Mouse (Mus musculus) hindbrain, embryonic 13.5 days (tissue): ENCODE data around the gene Gmds. TPM values are rescaled to one million over a fixed set of nuclear protein-coding genes. Genes with fewer than 3 reads are reported as not detected.

Experiments used
- ATAC-seq: fragments of 200-750 bp; cut with Nextera tagmentation; 2 replicates; pipeline ENCODE4 v1.8.0; 2017; ENCODE audit warnings: moderate TSS enrichment; ENCODE audit not compliant: low FRiP score
- H3K27ac ChIP-seq: fragments of 300-500 bp; sonication (generic); 2 replicates; pipeline ENCODE4 v1.5.1; 2015; ENCODE audit warnings: inconsistent platforms, mild to moderate bottlenecking, moderate library complexity
- H3K27me3 ChIP-seq: fragments of 300-500 bp; sonication (generic); 2 replicates; pipeline ENCODE4 v1.6.1; 2015; ENCODE audit warnings: mild to moderate bottlenecking, inconsistent platforms
- H3K36me3 ChIP-seq: fragments of 300-500 bp; sonication (generic); 2 replicates; pipeline ENCODE4 v1.6.1; 2015; ENCODE audit warnings: mild to moderate bottlenecking, inconsistent platforms
- H3K4me1 ChIP-seq: fragments of 300-500 bp; sonication (generic); replicated peaks from 2 replicates; pipeline ENCODE4 v1.6.1; 2015; ENCODE audit warnings: inconsistent platforms
- H3K4me2 ChIP-seq: fragments of 300-500 bp; sonication (generic); 2 replicates; pipeline ENCODE4 v1.6.1; 2015; ENCODE audit warnings: inconsistent platforms, mild to moderate bottlenecking, moderate library complexity
- H3K4me3 ChIP-seq: fragments of 300-500 bp; sonication (generic); 2 replicates; pipeline ENCODE4 v1.5.1; 2015; ENCODE audit warnings: mild to moderate bottlenecking, inconsistent platforms
- H3K9ac ChIP-seq: fragments of 300-500 bp; sonication (generic); 2 replicates; pipeline ENCODE4 v1.6.1; 2015; ENCODE audit warnings: mild to moderate bottlenecking, inconsistent platforms
- H3K9me3 ChIP-seq: fragments of 300-500 bp; sonication (generic); 2 replicates; pipeline ENCODE4 v1.6.1; 2016; ENCODE audit warnings: inconsistent platforms
- WGBS: fragments of 180-500 bp; shearing (Covaris S2); methylation state at CpG from one replicate; pipeline ENCODE4 v1.1.7; 2015; 5-methylcytosine and 5-hydroxymethylcytosine counted together
- polyA plus RNA-seq: library from polyadenylated mRNA; unstranded; fragments of >200 nt; fragmentation: Nextera tagmentation; extraction: Ambion mirVana; gene quantifications from 2 replicates; pipeline ENCODE4 v1.2.1, GENCODE M21; 2015

Gmds gene
- polyA plus RNA-seq, 1 experiment from 2014 or later, result 34.3 TPM

DNA sequence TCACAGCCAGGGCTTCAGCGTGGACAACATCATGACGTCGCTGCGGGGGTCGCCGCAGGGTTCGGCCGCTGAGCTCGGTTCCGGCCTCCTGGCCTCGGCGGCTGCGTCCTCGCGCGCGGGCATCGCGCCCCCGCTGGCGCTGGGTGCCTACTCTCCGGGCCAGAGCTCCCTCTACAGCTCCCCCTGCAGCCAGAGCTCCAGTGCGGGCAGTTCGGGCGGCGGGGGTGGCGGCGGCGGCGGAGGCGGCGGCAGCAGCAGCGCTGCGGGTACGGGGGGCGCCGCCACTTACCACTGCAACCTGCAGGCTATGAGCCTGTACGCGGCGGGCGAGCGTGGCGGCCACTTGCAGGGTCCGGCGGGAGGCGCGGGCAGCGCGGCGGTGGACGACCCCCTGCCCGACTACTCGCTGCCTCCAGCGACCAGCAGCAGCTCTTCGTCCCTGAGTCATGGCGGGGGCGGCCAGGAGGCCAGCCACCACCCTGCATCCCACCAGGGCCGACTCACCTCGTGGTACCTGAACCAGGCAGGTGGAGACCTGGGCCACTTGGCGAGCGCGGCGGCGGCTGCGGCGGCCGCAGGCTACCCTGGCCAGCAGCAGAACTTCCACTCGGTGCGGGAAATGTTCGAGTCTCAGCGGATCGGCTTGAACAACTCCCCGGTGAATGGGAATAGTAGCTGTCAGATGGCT, 530.3 kb downstream of the Gmds start:
- H3K4me1 ChIP-seq, result peaks cover 42% of the 10 kb centered on the region
- H3K9me3 ChIP-seq, result no peaks in the 10 kb centered on the region
- peaks cover 95% of the 10 kb centered on the region for H3K27me3 ChIP-seq
- peak overlapping the region; percentile 67 for H3K4me2 ChIP-seq
- under 1% methylated on average over 57 of the region's 73 CpGs for WGBS
- no peak for ATAC-seq
- H3K27ac ChIP-seq, result peak overlapping the region; percentile 83
- H3K9ac ChIP-seq, result peak overlapping the region; percentile 70
- H3K4me3 ChIP-seq, result peak overlapping the region; percentile 46
- no peaks in the 10 kb centered on the region for H3K36me3 ChIP-seq

DNA sequence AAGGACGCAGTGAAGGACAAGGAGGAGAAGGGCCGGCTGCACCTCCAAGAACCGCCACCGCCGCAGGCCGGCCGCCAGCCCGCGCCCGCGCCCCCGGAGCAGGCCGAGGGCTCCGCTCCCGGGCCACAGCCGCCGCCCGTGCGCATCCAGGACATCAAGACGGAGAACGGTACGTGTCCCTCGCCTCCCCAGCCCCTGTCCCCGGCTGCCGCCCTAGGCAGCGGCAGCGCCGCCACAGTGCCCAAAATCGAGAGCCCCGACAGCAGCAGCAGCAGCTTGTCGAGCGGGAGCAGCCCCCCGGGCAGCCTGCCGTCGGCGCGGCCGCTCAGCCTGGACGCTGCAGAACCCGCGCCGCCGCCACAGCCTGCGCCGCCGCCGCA, 530.8 kb downstream of the Gmds start:
- no peaks in the 10 kb centered on the region for H3K36me3 ChIP-seq
- no peaks in the 10 kb centered on the region for H3K9me3 ChIP-seq
- H3K27me3 ChIP-seq, result peaks cover 95% of the 10 kb centered on the region
- ATAC-seq, result no peak
- peak overlapping the region; percentile 46 for H3K4me3 ChIP-seq
- peak overlapping the region; percentile 67 for H3K4me2 ChIP-seq
- H3K4me1 ChIP-seq, result peaks cover 42% of the 10 kb centered on the region
- under 1% methylated on average over 42 of the region's 47 CpGs for WGBS
- H3K27ac ChIP-seq, result peak overlapping the region; percentile 83
- H3K9ac ChIP-seq, result peak overlapping the region; percentile 70

DNA sequence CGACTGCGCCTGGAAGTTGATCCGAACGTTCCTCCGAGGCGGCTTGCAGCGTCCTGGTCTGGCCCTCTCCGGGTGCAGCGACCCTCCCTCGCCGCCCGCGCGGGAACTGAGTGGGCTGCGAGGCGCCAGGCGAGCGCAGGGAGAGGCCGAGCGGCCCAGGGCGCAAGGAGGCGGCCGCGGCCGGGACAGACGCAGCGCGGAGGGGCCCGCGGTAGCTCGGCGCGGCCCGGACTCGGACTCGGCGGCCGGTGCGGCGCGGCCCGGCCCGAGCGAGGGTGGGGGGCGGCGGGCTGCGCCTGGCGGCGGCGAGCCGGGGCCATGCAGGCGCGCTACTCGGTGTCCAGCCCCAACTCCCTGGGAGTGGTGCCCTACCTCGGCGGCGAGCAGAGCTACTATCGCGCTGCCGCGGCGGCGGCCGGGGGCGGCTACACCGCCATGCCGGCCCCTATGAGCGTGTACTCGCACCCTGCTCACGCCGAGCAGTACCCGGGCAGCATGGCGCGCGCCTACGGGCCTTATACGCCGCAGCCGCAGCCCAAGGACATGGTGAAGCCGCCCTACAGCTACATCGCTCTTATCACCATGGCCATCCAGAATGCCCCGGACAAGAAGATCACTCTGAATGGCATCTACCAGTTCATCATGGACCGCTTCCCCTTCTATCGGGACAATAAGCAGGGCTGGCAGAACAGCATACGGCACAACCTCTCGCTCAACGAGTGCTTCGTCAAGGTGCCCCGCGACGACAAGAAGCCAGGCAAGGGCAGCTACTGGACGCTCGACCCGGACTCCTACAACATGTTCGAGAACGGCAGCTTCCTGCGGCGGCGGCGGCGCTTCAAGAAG, 531.4 kb downstream of the Gmds start:
- H3K27ac ChIP-seq, result peak overlapping the region; percentile 83
- under 1% methylated on average over 88 of the region's 101 CpGs for WGBS
- H3K9ac ChIP-seq, result peak overlapping the region; percentile 70
- H3K4me3 ChIP-seq, result peak overlapping the region; percentile 46
- H3K27me3 ChIP-seq, result peaks cover 95% of the 10 kb centered on the region
- peak; percentile 50 for ATAC-seq
- H3K9me3 ChIP-seq, result no peaks in the 10 kb centered on the region
- H3K36me3 ChIP-seq, result no peaks in the 10 kb centered on the region
- peaks cover 42% of the 10 kb centered on the region for H3K4me1 ChIP-seq
- H3K4me2 ChIP-seq, result peak overlapping the region; percentile 67

DNA sequence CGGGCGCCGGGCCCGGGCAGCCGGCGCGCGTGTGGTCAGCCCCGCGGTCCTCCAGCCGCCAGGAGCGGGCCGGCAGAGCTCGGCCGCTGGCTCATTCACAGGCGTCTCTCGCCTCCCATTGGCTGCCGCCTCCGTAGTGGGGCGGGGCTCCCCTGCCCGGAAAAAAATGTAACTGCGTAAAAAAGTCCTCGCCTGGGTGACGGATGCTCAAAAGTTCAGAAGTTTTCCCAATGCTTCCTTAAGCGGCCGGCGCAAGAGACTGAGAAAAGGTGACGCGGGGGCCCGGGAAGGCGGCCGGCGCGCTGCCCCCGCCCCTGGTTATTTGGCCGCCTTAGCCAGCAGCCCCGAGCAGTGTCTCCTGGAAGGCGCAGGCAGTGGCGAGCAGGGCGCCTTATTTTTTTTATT, 532.1 kb downstream of the Gmds start, which contains the start of gene Foxc1:
TSS of gene Foxc1 (plus strand) at position 206 of the 405 bp plus-strand sequence.
- Histone ChIP-seq H3K27me3 (peaks cover 95% of the 10 kb centered on the region), H3K4me1 (peaks cover 44% of the 10 kb centered on the region), H3K4me3 (peak within 1 kb of the TSS; percentile 46), H3K4me2 (peak within 1 kb of the TSS; percentile 67), H3K9me3 (no peaks in the 10 kb centered on the region), H3K9ac (peak within 1 kb of the TSS; percentile 70), H3K36me3 (no peaks in the 10 kb centered on the region), H3K27ac (peak within 1 kb of the TSS; percentile 83)
- under 1% methylated on average over 36 of the region's 40 CpGs for WGBS
- peak; percentile 82 for ATAC-seq

DNA sequence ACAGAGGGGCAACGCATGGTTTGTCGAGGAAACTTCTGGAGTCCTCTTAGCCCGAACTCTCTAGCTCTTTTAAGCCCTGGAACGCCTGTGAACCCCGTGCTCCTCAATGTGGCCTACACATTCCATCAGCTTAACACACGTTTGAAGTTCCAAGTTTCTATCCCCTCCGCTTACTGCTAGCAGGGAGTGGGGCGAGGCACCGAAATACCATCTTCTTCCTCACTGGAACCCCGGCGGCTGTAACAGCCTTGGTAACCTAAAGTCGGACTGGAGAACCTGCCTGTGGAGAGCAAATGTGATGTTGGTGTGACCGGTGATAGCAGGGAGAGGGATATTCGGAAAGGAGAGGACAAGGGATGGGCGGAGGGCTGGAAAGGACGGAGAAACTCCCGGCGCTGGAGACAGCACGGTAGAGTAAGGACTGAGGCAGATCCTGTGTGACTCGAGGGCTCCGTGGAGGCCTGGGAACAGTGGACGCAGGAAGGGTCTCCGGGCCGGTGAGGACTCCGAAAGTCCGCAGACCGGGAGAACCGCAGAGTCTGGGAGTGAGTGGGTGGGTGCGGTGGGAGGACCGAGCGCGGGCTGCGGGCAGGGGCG, 532.6 kb downstream of the Gmds start:
- Histone ChIP-seq H3K27ac (peak overlapping the region; percentile 62; the same call in 1 of the 2 replicates), H3K9me3 (no peaks in the 10 kb centered on the region), H3K4me2 (peak overlapping the region; percentile 67), H3K4me1 (peaks cover 44% of the 10 kb centered on the region), H3K4me3 (peak overlapping the region; percentile 46), H3K36me3 (no peaks in the 10 kb centered on the region), H3K27me3 (peaks cover 95% of the 10 kb centered on the region), H3K9ac (peak overlapping the region; percentile 70)
- ATAC-seq, result peak; percentile 32
- WGBS, result under 1% methylated on average over 34 of the region's 34 CpGs

DNA sequence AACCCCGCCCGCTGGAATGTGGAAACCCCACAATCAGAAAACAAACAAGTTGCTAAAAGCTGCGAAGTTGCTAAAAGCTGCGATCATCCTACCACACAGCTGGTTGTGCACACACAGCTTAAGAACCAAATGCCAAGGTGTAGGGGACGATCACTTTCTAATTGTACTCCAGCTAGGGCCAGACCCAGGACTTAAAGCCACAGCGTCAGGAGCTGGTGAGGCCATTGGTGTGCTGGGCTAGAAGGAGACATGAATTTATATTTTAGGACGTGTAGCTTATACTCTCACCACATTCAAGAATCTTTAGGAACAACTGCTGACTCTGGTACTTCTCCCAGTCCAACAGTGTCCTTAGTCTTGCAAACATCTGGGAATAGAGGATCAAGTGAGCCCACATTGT, 534.0 kb downstream of the Gmds start:
- H3K9me3 ChIP-seq, result no peaks in the 10 kb centered on the region
- H3K4me3 ChIP-seq, result no peak overlapping the region
- no peaks in the 10 kb centered on the region for H3K36me3 ChIP-seq
- H3K27me3 ChIP-seq, result peaks cover 97% of the 10 kb centered on the region
- no peak overlapping the region for H3K27ac ChIP-seq
- H3K4me2 ChIP-seq, result no peak overlapping the region
- H3K4me1 ChIP-seq, result peaks cover 47% of the 10 kb centered on the region
- ATAC-seq, result no peak
- H3K9ac ChIP-seq, result no peak overlapping the region
- 2% methylated on average over 7 of the region's 7 CpGs for WGBS

DNA sequence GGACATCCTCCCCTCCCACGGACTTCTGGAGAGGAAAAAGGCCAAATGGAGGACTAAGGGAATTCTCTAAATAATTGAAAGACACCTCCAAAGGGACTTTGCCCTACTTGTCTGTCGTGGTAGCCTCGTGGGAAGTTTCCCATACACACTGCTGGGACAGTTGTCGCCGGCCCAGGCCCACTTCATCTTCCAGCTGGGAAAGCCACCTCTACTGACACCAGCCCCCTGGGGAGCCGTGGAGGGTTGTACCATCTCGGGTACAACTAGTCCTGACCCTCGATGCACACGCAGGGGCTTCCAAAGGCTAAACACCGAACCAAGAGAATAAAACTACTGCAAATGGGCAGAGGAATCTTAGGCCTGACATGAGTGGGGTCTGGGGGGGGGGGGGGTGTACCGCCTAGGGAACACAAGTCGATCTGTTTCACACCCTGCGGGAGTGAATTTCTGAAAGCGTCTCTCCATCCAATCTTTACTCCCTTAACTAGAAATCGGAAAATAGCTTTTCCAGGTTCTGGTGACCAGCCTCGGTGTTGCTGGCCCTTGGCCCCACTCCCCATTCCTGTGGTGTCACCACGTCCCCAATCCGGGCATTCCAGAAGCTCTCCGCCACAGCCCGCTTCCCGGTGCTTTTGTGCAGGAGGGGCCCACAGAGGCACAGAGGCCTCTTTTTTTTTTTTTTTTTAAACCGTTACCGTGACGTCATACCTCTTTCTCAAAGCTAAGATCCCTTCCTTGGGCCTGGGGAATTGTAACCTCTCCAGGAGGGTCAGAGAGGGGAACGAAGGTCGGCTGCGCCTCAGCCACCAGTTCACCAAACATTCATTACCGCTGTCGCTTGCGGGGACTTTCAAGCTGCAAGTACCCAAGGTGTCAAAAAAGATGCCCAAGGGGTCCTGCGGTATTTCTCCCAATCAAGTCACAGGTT, 535.1 kb downstream of the Gmds start:
- no peaks in the 10 kb centered on the region for H3K9me3 ChIP-seq
- peaks cover 47% of the 10 kb centered on the region for H3K4me1 ChIP-seq
- no peaks in the 10 kb centered on the region for H3K36me3 ChIP-seq
- H3K27me3 ChIP-seq, result peaks cover 100% of the 10 kb centered on the region
- H3K4me2 ChIP-seq, result peak overlapping the region; percentile 13; the same call in 1 of the 2 replicates
- H3K9ac ChIP-seq, result no peak overlapping the region
- peak overlapping the region; percentile 3; the same call in 1 of the 2 replicates for H3K4me3 ChIP-seq
- no peak overlapping the region for H3K27ac ChIP-seq
- WGBS, result 1% methylated on average over 31 of the region's 31 CpGs
- ATAC-seq, result no peak

DNA sequence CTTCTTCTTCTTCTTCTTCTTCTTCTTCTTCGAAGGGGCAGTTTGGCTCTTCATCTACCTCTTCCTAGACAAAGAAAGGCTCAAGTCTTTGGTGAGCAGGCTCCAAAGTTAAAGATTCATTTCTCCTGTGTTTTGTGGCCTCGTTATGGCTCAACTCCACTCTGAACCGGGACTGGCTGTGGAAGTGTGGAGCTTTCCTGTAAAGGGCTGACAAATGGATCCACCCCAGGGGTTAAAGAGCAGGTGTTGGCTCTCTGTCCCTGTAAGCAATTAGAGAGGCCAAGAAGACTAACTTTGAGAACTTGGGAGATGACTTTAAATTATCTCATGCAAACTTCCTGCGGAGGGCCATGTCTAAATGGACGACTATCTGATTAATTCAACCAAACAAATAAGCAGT, 536.1 kb downstream of the Gmds start:
- Histone ChIP-seq H3K4me2 (no peak overlapping the region), H3K27me3 (peaks cover 100% of the 10 kb centered on the region), H3K4me1 (peaks cover 37% of the 10 kb centered on the region), H3K36me3 (no peaks in the 10 kb centered on the region), H3K9ac (no peak overlapping the region), H3K9me3 (no peaks in the 10 kb centered on the region), H3K4me3 (no peak overlapping the region), H3K27ac (no peak overlapping the region)
- no peak for ATAC-seq
- 7% methylated on average over 5 of the region's 5 CpGs for WGBS

DNA sequence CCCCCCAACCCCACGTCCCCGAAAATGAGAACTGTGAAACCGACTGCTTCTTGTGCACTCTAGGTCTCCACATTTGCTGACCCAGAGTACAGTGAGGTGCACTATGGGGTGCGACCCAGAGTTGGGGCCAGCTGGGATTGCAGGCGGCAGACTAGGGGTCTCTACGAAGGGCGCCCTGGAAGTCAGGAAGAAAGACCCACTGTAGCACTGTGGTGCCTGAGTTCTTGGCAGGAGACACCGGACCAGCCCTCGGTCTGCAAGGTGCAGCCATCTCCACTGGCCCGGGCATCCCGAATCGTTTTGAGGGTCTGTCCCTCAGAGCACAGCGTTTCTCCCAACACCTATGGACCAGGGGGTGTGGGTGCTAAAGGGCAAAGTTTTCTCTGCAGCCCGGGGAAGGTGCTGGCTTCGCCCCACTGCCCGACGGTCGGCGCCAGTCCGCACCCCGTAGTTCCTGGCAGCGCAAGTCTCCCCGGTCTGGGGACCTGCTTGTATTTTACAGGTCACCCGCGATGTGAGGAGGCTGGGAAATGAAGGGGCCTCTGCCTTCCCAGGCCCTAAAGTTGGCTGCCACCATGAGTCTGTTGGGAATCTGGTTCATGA, 536.7 kb downstream of the Gmds start:
- Histone ChIP-seq H3K9me3 (no peaks in the 10 kb centered on the region), H3K9ac (no peak overlapping the region), H3K36me3 (no peaks in the 10 kb centered on the region), H3K27me3 (peaks cover 95% of the 10 kb centered on the region), H3K4me3 (peak overlapping the region; percentile 33), H3K4me2 (peak overlapping the region; percentile 57), H3K4me1 (peaks cover 30% of the 10 kb centered on the region), H3K27ac (no peak overlapping the region)
- peak; percentile 21 for ATAC-seq
- 3% methylated on average over 25 of the region's 25 CpGs for WGBS

DNA sequence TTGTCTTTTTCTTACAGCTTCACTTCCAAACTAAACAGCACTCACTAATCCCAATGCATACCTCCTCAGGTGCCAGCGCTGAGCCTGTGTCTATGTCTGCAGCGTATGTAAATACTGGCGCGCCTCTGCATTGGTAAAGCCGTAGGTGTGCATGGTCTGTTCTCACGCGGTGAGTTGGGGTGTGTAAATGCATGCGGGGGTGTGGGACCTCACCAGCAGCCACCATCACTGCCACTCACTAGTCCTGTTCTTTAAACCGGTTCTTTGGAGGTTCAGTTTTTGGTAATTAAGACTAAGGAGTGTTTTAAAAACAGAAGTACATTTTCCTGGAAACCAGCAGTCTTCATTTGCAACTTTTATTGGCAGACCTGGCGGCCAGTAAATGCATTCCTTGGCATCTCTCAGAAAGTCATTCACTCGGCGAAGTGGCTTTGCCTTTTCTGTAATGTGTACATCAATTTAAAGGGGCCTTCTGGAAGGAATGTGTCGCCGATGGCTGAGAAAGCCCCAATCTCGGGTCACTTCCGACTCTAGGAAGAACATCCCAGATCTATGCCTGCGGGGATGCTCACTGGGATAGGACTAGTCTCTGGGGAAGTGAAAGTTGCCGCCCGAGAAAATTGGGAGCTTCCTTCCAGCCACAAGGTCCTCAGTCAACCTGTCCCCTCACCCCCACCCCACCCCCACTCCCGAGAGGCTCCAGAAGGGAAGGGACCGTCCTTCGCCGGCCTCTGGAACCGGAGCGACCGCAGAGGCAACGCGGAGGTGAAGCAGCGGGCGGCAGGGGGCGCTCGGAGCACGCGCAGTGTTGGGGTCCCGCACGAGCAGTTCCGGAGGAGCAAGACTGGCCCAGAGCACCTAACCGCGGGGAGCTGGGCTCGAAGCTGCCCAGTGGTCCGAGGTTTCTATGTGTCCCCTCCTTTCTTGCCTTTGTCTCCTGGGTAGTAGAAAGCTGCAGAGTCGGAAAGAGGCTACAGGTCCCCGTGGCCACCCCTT, 537.7 kb downstream of the Gmds start:
- Histone ChIP-seq H3K9ac (peak overlapping the region; percentile 53; the same call in 1 of the 2 replicates), H3K4me1 (peaks cover 21% of the 10 kb centered on the region), H3K36me3 (no peaks in the 10 kb centered on the region), H3K4me3 (peak overlapping the region; percentile 33), H3K27ac (no peak overlapping the region), H3K4me2 (peak overlapping the region; percentile 57), H3K9me3 (no peaks in the 10 kb centered on the region), H3K27me3 (peaks cover 88% of the 10 kb centered on the region)
- WGBS, result 2% methylated on average over 43 of the region's 43 CpGs
- peak; percentile 84 for ATAC-seq
